Mouse (Mus musculus): ENCODE results near the gene Slc5a3.
"Not testable (repeated sequence)": the region's sequence is repeated elsewhere in the genome, so short reads cannot be mapped to it uniquely, and the experiment has no call there.

Gene Slc5a3

GRCm38 (mm10) chr16:92062832-92063231 lies 4.7 kb downstream of the Slc5a3 start:
- no peak for DNase-seq (ENCODE audit: low read depth, low spot score)

GRCm38 (mm10) chr16:92064801-92065200 lies 6.7 kb downstream of the Slc5a3 start:
- DNase-seq (ENCODE audit: low read depth, low spot score) = no peak

- DNase-seq (ENCODE audit: low read depth, low spot score) = no peak
Measured at GRCm38 (mm10) chr16:92070338-92070737, 12.2 kb downstream of the Slc5a3 start.

GRCm38 (mm10) chr16:92076797-92077196 lies 18.7 kb downstream of the Slc5a3 start:
- no peak for DNase-seq (ENCODE audit: low read depth, low spot score)

GRCm38 (mm10) chr16:92083771-92084453 lies 25.8 kb downstream of the Slc5a3 start:
- DNase-seq (ENCODE audit: low read depth, low spot score) = no peak

- DNase-seq (ENCODE audit: low read depth, low spot score) = no peak
Measured at GRCm38 (mm10) chr16:92089225-92089624, 31.1 kb downstream of the Slc5a3 start.

- DNase-seq (ENCODE audit: low read depth, low spot score) = no peak
Measured at GRCm38 (mm10) chr16:92091876-92092275, 33.8 kb downstream of the Slc5a3 start.

GRCm38 (mm10) chr16:92098351-92099051 lies 40.4 kb downstream of the Slc5a3 start:
- DNase-seq (ENCODE audit: low read depth, low spot score) = no peak

GRCm38 (mm10) chr16:92099598-92099997 lies 41.5 kb downstream of the Slc5a3 start:
- DNase-seq (ENCODE audit: low read depth, low spot score) = no peak

- DNase-seq (ENCODE audit: low read depth, low spot score) = no peak
Measured at GRCm38 (mm10) chr16:92100111-92100510, 42.0 kb downstream of the Slc5a3 start.

GRCm38 (mm10) chr16:92102115-92102514 lies 44.0 kb downstream of the Slc5a3 start:
- DNase-seq (ENCODE audit: low read depth, low spot score) = no peak

GRCm38 (mm10) chr16:92102931-92103330 lies 44.8 kb downstream of the Slc5a3 start:
- not testable (repeated sequence) for DNase-seq (ENCODE audit: low read depth, low spot score)

GRCm38 (mm10) chr16:92103572-92104331 lies 45.6 kb downstream of the Slc5a3 start:
- DNase-seq (ENCODE audit: low read depth, low spot score) = no peak

- no peak for DNase-seq (ENCODE audit: low read depth, low spot score)
Measured at GRCm38 (mm10) chr16:92104332-92104590, 46.1 kb downstream of the Slc5a3 start.

- DNase-seq (ENCODE audit: low read depth, low spot score) = no peak
Measured at GRCm38 (mm10) chr16:92104951-92105350, 46.8 kb downstream of the Slc5a3 start.

GRCm38 (mm10) chr16:92105631-92106030 lies 47.5 kb downstream of the Slc5a3 start:
- no peak for DNase-seq (ENCODE audit: low read depth, low spot score)

GRCm38 (mm10) chr16:92107346-92107745 lies 49.2 kb downstream of the Slc5a3 start:
- DNase-seq (ENCODE audit: low read depth, low spot score) = no peak

GRCm38 (mm10) chr16:92114706-92115241 lies 56.7 kb downstream of the Slc5a3 start:
- DNase-seq (ENCODE audit: low read depth, low spot score) = no peak

GRCm38 (mm10) chr16:92115611-92116421 lies 57.7 kb downstream of the Slc5a3 start:
- DNase-seq (ENCODE audit: low read depth, low spot score) = no peak

- DNase-seq (ENCODE audit: low read depth, low spot score) = no peak
Measured at GRCm38 (mm10) chr16:92117337-92118209, 59.5 kb downstream of the Slc5a3 start.

Data from embryo, embryonic 11.5 days (tissue).